Mouse (Mus musculus): Measurements from ENCODE around the gene Ttc24. TPM values are rescaled to one million over a fixed set of nuclear protein-coding genes. Genes with fewer than 3 reads are reported as not detected.
A peak's percentile ranks its signal among the peaks of the same experiment; 100 is the strongest.

Gene Ttc24
- polyA plus RNA-seq, 2 experiments: not detected

DNA sequence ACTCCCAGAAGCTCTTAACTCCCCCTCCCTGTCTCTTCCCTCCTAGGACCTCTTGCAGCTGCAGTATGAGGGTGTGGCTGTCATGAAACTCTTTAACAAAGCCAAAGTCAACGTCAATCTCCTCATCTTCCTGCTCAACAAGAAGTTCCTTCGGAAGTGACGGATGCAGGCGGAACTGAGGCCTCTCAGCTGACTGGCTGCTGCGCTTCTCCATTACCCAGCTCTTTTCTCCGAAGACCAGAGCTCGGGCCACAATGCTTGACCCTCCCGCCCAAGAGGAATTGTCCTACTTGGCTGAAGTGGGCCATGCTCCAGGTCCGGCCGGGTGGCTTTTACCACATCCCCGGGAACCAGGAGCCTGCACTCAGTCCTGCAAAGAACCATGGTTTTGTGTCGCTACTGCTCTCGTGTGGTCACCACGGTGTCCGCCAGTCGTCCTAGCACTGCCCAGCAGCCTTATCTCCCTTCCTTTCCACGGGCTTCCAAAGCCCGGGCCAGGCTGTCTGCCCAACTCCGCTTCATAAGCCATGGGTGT, 42.1 kb upstream of the Ttc24 start:
- TF ChIP-seq CTCF (IDR thresholded peaks at IDR 0.05; ENCODE audit: low read depth) (no peak), EP300 (IDR thresholded peaks at IDR 0.05; ENCODE audit: low read depth) (no peak)
- no peak overlapping the region for H3K4me3 ChIP-seq (ENCODE audit: insufficient read depth in 1 of 2, low read depth in 2 of 2, low read length in 2 of 2)
- ATAC-seq (ENCODE audit: insufficient read depth) (no peak), DNase-seq (ENCODE audit: low read depth in 3 of 3, low spot score in 3 of 3) (no peak)
- no peaks in the 10 kb centered on the region; the same call in 1 of the 2 replicates for H3K36me3 ChIP-seq (replicated peaks; ENCODE audit: control insufficient read depth, insufficient read depth, low read depth)
- H3K27me3 ChIP-seq (ENCODE audit: control insufficient read depth, insufficient read depth, low read length): no peaks in the 10 kb centered on the region
- no peaks in the 10 kb centered on the region for H3K9me3 ChIP-seq (ENCODE audit: control insufficient read depth, low read length)
- WGBS (ENCODE audit: insufficient replicate concordance): 73% methylated on average over 19 of the region's 19 CpGs
- H3K4me1 ChIP-seq (replicated peaks; ENCODE audit: control insufficient read depth in 2 of 2, insufficient read depth in 2 of 2, low read length in 1 of 2): no peaks in the 10 kb centered on the region
- no peak overlapping the region for H3K9ac ChIP-seq (replicated peaks)
- H3K27ac ChIP-seq: no peak overlapping the region
- no peak overlapping the region for H3K4me2 ChIP-seq (ENCODE audit: low read depth)

DNA sequence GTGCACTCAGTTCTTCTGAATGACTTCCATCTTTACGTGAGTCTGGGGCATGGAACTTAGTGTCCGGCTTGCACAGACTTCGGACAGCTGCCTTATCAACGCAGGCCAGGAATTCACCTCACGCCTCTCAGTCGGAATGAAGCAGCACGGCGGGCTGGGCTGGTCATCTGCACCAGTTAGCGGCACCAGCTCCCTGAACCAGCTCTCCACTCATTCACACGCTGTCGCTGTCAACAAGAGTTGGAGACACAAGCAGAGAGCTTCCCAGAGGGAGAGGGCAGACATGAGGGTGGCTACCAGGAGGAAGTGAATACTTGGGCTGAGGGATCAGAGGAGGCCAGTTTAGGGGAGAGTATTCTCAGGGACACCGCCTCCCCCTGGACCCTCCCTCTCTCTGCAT, 36.3 kb upstream of the Ttc24 start:
- H3K4me2 ChIP-seq (ENCODE audit: low read depth): no peak overlapping the region

GRCm38 (mm10) chr3:88109126-88109525, 31.0 kb upstream of the Ttc24 start:
- H3K4me2 ChIP-seq (ENCODE audit: low read depth): no peak overlapping the region
- no peak for DNase-seq (ENCODE audit: low read depth in 3 of 3, low spot score in 3 of 3)
- H3K27ac ChIP-seq: no peak overlapping the region
- 82% methylated on average over 6 of the region's 6 CpGs for WGBS (ENCODE audit: insufficient replicate concordance)
- no peak overlapping the region for H3K9ac ChIP-seq (replicated peaks)
- no peaks in the 10 kb centered on the region for H3K9me3 ChIP-seq (ENCODE audit: control insufficient read depth, low read length)
- no peaks in the 10 kb centered on the region for H3K4me1 ChIP-seq (replicated peaks; ENCODE audit: control insufficient read depth in 2 of 2, insufficient read depth in 2 of 2, low read length in 1 of 2)
- no peak for ATAC-seq (ENCODE audit: insufficient read depth)
- no peak for TF ChIP-seq EP300 (IDR thresholded peaks at IDR 0.05; ENCODE audit: low read depth)
- no peak for TF ChIP-seq CTCF (IDR thresholded peaks at IDR 0.05; ENCODE audit: low read depth)
- H3K4me3 ChIP-seq (ENCODE audit: insufficient read depth in 1 of 2, low read depth in 2 of 2, low read length in 2 of 2): no peak overlapping the region
- peaks cover 2% of the 10 kb centered on the region for H3K36me3 ChIP-seq (replicated peaks; ENCODE audit: control insufficient read depth, insufficient read depth, low read depth)
- H3K27me3 ChIP-seq (ENCODE audit: control insufficient read depth, insufficient read depth, low read length): no peaks in the 10 kb centered on the region

More for the DNA sequence above, 36.3 kb upstream of the Ttc24 start:
- 89% methylated on average over 12 of the region's 12 CpGs for WGBS (ENCODE audit: insufficient replicate concordance)
- ATAC-seq (ENCODE audit: insufficient read depth) (no peak), DNase-seq (ENCODE audit: low read depth in 3 of 3, low spot score in 3 of 3) (no peak)
- no peaks in the 10 kb centered on the region; the same call in 1 of the 2 replicates for H3K36me3 ChIP-seq (replicated peaks; ENCODE audit: control insufficient read depth, insufficient read depth, low read depth)
- no peaks in the 10 kb centered on the region for H3K27me3 ChIP-seq (ENCODE audit: control insufficient read depth, insufficient read depth, low read length)
- no peak overlapping the region for H3K27ac ChIP-seq
- TF ChIP-seq CTCF (IDR thresholded peaks at IDR 0.05; ENCODE audit: low read depth) (no peak), EP300 (IDR thresholded peaks at IDR 0.05; ENCODE audit: low read depth) (no peak)
- no peaks in the 10 kb centered on the region for H3K4me1 ChIP-seq (replicated peaks; ENCODE audit: control insufficient read depth in 2 of 2, insufficient read depth in 2 of 2, low read length in 1 of 2)
- H3K4me3 ChIP-seq (ENCODE audit: insufficient read depth in 1 of 2, low read depth in 2 of 2, low read length in 2 of 2): no peak overlapping the region
- no peaks in the 10 kb centered on the region for H3K9me3 ChIP-seq (ENCODE audit: control insufficient read depth, low read length)
- H3K9ac ChIP-seq (replicated peaks): no peak overlapping the region

DNA sequence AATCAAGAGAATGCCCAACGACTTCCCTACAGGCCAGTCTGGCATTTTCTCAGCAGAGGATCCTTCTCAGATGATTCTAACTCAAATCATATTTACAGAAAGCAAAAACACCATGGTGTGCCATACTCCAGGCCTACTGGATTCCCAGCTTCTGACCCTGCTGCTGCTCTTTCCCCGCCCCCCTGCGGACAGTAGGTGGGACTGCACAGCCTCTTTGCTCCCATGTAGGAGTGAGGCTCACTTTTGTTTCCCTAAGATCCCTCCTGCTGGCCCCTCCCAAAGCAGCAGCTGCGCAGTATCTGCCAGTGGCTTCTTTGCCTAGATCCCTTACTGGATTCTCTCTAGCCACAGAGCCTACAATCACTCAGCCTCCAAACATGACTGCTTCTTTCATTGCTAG, 28.0 kb upstream of the Ttc24 start:
- Histone ChIP-seq H3K4me2 (ENCODE audit: low read depth) (no peak overlapping the region), H3K9me3 (ENCODE audit: control insufficient read depth, low read length) (no peaks in the 10 kb centered on the region), H3K9ac (replicated peaks) (no peak overlapping the region), H3K4me3 (ENCODE audit: insufficient read depth in 1 of 2, low read depth in 2 of 2, low read length in 2 of 2) (no peak overlapping the region), H3K27ac (no peak overlapping the region), H3K4me1 (replicated peaks; ENCODE audit: control insufficient read depth in 2 of 2, insufficient read depth in 2 of 2, low read length in 1 of 2) (no peaks in the 10 kb centered on the region), H3K27me3 (ENCODE audit: control insufficient read depth, insufficient read depth, low read length) (no peaks in the 10 kb centered on the region), H3K36me3 (replicated peaks; ENCODE audit: control insufficient read depth, insufficient read depth, low read depth) (peaks cover 9% of the 10 kb centered on the region)
- WGBS (ENCODE audit: insufficient replicate concordance): 83% methylated on average over 4 of the region's 4 CpGs
- no peak for ATAC-seq (ENCODE audit: insufficient read depth)
- no peak for DNase-seq (ENCODE audit: low read depth in 3 of 3, low spot score in 3 of 3)
- no peak for TF ChIP-seq EP300 (IDR thresholded peaks at IDR 0.05; ENCODE audit: low read depth)

GRCm38 (mm10) chr3:88102611-88103010, 24.5 kb upstream of the Ttc24 start:
- Histone ChIP-seq H3K4me1 (replicated peaks; ENCODE audit: control insufficient read depth in 2 of 2, insufficient read depth in 2 of 2, low read length in 1 of 2) (no peaks in the 10 kb centered on the region), H3K27me3 (ENCODE audit: control insufficient read depth, insufficient read depth, low read length) (no peaks in the 10 kb centered on the region), H3K9ac (replicated peaks) (no peak overlapping the region), H3K27ac (no peak overlapping the region), H3K36me3 (replicated peaks; ENCODE audit: control insufficient read depth, insufficient read depth, low read depth) (peaks cover 12% of the 10 kb centered on the region), H3K4me3 (ENCODE audit: insufficient read depth in 1 of 2, low read depth in 2 of 2, low read length in 2 of 2) (no peak overlapping the region), H3K9me3 (ENCODE audit: control insufficient read depth, low read length) (no peaks in the 10 kb centered on the region), H3K4me2 (ENCODE audit: low read depth) (no peak overlapping the region)
- DNase-seq (ENCODE audit: low read depth in 3 of 3, low spot score in 3 of 3): no peak
- ATAC-seq (ENCODE audit: insufficient read depth): peak; percentile 55
- TF ChIP-seq EP300 (IDR thresholded peaks at IDR 0.05; ENCODE audit: low read depth): no peak
- TF ChIP-seq CTCF (IDR thresholded peaks at IDR 0.05; ENCODE audit: low read depth): no peak
- 47% methylated on average over 6 of the region's 6 CpGs for WGBS (ENCODE audit: insufficient replicate concordance)

Measured in liver, embryonic 14.5 days (tissue).